Mouse (Mus musculus): Measurements from ENCODE around the gene 1700067P10Rik.

The 1700067P10Rik gene

DNA sequence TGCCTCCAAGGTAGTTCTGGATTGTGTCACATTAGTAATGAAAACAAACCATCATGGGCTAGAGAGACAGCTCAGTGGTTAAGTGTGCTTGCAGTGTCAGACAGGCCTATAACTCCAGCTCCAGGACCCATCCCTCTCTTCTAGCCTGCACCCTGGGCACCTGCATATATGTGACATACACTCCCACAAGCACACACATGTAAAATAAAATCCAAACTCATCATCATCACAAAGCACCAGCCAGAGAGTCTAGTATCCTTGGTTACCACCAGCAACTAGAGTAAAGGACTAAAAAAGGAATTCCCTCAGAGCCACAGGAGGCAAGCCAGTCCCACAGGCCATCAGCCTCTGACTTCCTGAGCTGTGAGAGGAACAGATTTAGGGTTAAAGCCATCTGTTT is at the start of gene 1700067P10Rik:
1700067P10Rik (plus strand) TSS at position 301 of the 400 bp plus-strand sequence.
- DNase-seq (ENCODE audit: low spot score) = no peak

DNA sequence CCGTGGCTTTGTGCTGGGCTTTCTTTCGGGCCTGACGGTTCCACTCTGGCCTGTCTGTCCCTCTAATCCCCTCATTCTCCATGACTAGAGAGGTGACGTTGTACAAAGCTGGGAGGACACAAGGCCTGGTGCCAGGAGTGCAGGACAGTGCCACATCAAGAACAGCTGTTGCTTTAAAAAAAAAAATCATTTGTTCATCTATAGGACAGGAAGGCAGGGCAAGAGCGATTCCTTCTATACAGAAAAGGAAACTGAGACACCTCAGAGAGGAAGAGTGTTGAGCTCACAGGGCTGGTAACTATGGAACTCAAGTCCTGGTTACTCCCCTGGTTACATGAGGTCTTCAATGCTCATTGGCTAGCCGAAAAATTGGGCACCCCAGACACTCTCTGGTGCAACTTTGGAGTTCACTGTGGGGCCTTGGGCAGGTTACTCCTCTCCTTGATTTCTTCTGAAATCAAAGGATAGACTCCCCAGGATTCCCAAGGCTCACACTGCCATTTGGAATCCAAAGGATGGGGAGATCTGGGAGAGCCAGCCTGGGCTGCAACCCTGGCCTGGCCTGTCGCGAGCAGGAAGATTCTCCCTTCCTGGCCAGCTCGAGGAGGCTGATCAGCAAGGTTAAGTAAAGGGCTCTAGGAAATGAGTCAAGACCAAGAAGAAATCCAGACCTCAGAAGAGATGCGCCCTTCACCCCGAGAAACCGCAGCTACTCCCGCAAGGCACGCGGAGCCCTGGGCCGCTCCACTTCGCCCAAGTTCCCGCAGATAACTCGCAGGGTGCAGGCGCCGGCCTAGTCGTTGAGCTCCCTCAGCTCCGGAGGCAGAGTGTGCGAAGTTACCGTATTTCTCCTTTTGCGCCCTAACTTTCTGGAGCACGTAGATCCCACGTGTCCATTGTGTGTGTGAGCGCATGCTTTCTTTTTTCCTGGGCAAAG is 47.5 kb upstream of the 1700067P10Rik start:
- no peak for DNase-seq (ENCODE audit: low spot score)

DNA sequence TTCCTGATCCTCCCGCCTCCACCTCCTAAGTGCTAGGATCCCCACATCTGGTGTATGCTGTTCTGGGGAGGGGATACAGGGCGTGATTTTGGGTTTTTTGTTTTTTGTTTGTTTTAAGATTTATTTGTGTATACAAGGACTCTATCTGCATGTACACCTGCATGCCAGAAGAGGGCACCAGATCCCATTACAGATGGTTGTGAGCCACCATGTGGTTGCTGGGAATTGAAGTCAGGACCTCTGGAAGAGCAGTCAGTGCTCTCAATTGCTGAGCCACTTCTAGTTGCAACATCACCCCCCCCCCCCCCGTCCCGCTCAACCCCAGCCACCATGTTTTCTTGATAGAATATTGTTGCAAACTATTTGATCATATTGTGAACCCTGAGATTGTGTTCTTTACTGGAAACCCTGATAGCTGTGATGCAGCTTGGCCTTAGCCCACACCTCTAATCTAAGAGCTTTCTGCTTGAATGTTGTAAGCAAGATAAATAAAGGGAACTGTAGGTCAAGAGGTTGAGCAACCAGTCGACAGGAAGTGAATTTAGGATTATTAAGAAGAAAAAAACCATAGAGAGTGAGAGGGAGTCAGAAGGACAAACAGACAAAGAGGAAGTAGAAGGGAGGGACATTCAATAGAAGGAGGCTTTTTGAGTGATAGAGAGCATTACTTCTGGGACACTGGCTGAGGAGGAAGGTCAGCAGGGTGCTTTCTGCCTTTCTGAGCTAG is 45.8 kb upstream of the 1700067P10Rik start:
- DNase-seq (ENCODE audit: low spot score) = no peak

DNA sequence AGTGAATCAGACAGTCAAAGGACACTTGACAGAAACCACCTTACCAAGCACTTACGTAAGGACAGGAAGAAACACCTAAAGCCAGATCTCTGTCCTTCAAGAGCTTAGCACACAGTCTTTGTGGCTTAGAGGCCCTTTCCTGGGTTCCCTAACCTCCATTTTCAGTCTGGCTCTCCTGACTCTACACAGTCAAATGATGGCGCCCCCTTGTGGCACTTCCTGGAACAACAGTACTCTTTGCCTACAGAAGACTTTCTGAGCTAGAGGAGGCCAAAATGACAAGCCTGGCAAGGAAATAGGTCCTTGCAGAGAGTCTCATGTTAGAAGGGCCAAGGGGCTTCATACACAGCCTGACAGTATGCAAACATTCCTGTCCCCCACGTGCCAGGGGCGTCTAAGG is 43.5 kb upstream of the 1700067P10Rik start:
- DNase-seq (ENCODE audit: low spot score) = no peak

DNA sequence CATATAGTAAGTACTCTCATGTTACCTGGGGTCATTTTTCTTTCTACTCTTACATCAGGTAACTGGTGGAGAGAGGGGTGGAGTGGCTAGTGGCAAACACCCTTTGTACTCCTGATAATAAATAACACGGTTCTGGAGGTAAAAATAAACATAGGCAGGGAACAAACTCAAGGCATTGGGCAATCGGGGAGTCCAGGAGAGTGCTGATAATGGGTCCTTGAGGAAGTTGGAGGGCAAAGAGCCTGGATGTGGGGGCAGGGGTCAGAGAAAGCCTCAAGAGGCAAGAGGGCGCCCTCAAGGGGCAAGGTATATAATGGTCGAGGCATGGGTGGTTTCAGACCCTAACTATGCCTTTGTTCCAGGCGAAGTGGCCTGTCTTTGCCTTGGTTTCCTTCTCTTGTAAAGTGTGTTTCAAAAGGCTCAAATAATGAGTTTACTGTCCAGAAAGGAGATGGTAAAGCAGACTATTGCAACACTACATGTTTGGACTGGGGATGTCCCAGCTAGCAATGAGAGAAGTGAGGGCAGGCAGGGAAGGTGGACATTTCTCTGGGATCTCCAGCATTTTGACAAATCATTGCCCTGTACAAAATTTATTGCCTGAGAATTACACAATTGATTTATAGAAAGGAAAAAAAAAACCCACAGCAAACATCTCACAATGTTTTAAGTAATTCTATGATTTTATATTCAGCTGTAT is 37.3 kb upstream of the 1700067P10Rik start:
- DNase-seq (ENCODE audit: low spot score) = no peak

DNA sequence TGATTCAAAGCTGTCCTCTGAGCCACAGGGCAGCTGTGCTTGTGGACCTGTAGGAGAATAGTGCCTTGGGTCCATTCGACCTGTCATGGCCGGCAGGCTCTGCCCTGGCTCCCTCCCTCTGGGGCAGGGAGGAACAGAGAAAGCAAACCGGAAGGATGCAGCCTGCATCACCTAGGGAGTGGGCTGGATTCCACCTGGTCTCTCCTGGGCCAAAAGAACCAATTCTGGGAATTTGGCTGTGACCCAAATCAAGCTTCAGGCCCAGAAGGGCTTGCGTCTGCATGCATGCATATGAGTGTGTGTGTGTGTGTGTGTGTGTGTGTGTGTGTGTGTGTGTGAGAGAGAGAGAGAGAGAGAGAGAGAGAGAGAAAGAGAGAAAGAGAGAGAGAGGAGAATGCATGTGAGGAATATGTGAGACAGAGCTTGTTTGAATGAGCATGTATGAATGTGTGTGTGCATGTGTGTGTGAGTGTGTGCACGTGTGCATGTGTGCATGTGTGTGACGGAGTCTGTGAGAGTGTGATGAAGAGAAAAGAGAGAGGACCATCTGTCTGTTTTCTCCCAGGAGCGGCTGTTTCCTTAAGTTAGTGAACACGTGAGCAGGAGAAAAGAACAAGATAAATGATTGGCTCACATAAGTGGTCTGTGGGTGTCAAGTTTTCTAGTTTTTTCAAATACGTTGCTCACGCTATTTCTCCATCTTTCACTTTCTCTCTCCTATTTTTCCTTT is 36.6 kb upstream of the 1700067P10Rik start:
- no peak for DNase-seq (ENCODE audit: low spot score)

DNA sequence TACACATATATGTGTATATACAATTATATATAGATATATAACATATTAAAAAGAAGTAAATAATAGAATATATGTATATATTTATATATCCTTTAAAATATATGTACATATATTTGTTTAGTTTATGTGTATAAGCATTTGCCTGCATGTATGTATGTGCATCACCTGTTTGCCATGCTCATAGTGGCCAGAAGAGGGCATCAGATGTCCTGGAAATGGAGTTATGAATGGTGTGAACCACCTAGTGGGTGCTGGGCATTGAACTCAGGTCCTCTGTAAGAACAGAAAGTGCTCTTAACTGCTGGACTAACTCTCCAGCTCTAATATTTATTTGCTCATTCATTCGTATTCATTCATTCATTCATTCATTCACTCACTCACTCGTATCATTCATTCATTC is 35.5 kb upstream of the 1700067P10Rik start:
- no peak for DNase-seq (ENCODE audit: low spot score)

DNA sequence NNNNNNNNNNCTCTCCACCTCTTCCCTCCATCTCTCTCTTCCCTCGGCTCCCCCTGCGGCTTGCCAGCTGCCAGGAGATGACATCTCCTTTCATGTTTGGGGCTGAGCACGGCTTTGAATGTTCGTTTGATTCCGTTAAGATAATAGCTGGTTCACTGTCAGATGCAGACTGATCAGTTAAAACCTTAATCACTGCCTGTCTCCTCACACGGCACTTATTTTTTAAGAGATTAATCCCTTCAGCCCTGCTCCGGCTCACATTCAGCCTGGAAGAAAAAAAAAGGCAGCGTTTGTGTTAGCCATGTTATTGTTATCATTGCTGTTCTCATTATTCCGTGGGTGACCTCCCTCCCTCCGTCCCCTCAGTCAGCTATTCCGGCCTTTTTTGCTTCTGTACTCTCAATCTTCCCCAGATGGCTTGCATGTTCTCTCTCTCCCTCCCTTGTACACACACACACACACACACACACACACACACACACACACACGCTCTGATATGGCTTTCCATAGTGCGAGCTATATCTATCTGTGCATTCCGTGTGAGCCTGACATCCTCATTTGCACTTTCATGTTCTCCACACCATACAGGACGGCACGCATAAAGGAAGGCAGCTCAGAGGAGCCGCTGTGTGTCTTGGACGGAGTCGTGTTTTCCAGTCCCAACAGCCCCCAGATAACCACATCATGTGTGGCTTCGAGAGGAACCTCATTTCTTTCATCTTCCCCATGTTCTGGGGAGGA is 33.9 kb upstream of the 1700067P10Rik start:
- DNase-seq (ENCODE audit: low spot score) = no peak

DNA sequence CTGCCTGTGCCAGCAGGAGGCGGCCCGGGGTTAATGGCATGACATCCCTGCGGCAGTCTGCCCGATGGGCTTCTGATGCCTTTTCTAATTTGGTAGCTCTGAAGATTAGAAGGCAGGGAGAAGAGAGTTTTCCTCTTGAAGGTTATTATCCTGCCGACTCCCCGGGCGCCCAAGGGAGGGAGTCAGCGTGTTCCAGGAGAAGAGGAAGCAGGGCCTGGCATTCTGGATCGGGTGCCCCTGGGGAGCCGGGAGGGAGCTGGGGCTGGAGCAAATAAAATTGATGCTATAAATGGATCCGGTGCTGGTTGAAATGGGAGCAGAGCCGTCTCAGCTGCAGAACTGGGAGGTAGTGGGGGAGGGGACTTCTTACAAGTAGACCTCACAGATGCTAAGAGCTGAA is 31.7 kb upstream of the 1700067P10Rik start:
- no peak for DNase-seq (ENCODE audit: low spot score)

DNA sequence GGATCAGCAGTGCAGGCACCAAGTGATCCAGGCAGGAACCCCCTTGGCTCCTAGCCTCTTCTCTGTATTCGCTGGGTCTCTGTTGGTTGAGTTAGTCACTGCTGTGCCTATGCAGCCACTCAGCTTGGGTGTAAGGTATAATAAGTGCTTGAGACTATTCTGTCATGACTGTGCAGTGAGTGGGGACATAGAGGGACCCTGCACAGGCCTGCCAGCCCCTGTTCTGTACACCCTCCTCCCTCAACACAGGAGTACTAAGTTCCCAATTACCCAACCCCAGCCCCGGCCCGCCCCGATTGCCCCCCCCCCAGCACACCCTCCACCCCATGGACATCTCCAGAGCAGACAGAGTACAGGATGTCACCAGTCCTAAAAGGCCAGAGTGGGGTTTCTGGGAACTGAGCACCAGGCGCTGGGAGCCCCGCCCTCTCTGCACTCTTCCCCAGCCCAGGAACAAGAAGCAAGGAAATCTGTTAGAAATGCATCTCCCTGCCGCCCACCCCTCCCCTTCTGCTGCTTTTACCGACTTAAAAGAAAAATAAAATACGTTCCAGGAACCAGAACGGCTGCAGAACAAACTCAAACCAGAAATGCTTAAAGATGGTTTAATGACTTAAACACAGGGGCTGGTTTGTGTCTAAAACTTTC is 24.8 kb upstream of the 1700067P10Rik start:
- no peak for DNase-seq (ENCODE audit: low spot score)

DNA sequence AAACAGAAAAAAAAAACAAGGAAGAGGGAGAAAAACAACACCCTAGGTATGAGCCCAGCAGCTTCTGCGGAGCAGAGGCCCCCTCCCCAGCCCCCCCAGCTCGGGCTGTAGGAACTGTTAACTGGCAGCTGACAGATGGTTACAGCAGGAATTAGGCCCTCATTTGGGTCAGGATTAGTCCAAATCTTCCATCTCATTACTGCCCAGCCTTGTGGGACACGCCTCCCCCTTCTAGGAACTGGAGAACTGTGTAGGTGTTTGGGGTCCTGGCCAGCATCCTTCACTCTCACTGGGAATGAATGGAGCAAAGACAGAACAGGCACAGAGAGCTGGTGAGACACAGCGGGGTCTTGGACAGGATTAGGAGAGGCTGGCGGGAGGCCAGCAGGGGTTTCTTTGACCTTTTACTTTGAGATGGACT is 24.0 kb upstream of the 1700067P10Rik start:
- DNase-seq (ENCODE audit: low spot score) = no peak

DNA sequence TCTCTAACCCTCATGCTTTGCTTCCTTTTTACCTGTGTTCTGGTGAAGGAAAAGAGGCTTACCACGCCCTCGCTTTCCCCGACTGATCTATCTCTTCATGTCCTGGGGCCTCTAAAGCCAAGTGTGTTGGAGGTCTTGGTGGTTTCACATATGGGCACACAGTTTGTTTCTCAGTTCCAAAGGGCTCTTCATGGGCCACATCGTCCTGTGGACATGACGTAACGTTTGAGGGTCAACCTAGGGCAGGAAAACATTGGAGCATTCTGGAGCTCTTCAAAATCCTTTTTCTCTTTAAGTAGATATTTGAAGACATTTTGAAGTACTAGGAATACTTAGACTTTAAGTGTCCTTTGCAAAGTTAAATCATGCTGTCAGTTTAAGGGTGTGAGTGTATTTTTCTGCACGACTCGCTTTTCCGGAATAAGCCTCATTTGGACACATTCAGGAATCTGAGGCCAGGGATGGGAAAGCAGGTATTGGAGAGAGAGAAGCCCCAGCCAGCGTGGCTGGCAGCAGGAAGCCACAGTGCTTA is 22.0 kb upstream of the 1700067P10Rik start:
- no peak for DNase-seq (ENCODE audit: low spot score)

DNA sequence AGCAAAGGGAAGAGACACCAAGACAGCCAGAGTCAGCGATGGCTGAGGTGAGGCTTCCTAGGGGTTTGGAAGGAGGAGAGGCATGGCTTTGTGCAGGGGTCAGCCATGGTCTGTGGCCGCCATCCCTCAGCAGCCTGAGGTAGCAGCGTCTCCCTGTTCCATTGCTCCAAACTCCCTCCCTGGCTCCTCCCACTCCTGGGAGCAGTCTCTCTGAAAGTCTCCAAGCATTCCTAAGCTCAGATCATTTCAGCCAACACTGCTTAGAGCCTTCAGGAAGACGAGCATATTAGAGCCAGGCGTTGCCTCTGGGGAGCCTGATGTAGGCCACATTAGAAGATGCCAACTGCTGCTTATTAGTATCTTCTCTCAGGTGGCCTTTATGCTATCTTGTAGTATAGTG is 21.4 kb upstream of the 1700067P10Rik start:
- DNase-seq (ENCODE audit: low spot score) = no peak

DNA sequence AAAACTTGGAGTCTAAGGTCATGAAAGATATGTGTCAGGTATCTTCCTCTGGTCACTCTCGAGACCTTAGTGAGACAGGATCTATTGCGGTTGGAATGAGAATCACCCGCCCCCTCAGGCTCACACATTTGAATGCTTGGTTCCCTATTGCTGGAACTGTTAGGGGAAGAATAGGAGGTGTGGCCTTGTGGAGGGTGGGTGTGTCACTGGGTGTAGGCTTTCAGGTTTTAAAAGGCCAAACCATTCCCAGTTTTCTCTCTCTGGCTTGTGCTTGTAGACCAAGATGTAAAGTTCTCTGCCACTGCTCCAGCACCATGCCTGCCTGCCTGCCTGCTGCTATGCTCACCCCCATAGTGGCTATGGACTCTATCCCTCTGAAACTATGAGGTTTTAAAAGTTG is 8.5 kb upstream of the 1700067P10Rik start:
- no peak for DNase-seq (ENCODE audit: low spot score)

DNA sequence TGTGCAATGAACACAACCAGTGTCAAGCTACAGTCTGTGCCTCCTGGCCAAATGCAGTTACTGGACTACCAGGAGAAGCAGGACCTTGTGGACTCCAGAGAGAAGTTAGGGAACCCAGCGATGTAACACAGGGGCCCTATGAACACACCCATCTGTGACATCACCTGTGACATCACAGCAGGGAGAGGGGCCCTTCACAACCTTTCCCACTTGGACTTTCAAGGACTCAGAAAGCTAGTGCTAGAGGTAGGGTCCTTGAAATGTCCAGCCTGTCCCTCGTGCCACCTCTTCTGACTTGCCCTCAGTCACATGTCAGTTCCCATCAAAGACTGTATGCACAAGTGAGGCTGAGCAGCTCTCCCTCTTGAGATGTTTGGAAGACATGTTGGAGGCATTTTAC is 327 bp downstream of the 1700067P10Rik start:
- no peak for DNase-seq (ENCODE audit: low spot score)

DNA sequence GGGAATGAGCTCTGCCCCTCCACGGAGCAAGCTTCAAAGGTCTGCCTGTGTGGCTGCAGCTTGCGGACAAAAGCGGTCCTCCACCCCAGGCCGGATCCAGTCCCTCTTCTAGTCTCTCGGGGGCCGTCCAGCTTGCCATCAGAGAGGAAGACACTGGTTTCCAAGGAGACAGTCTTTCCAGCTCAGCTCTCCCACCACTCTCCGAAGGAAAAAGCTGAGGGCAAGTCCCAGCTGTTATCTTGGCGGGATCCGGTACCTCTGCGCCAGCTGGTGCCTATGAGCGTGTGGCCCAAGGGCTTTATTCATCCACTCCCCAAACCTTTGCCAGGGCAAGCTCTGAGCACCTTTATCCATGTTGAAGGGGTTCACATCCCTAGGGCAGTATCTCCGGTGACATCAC is 1.2 kb downstream of the 1700067P10Rik start:
- no peak for DNase-seq (ENCODE audit: low spot score)

DNA sequence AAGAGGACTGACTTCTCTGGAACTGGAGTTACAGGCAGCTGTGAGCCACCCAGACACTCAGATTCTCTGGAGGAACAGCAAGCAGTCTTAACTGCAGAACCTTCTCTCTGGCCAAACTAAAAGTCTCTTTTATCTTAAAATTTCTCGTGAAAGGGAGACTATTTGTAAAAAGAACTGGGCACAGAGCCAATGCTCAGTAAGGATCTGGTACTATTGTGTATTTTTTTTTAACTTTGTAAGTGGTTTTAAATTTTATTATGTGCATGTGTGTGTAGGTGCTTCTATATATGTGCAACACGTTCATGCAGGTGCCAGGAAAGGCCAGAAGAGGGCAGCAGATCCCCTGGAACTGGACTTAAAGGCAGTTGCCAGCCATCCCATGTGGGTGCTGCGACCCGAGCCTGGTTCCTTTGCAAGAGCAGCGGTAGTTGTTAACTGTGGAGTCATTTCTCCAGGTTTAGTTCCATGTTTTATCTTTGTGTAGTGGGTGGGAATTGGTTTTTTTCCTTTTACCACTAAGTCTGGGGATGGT is 4.2 kb downstream of the 1700067P10Rik start:
- no peak for DNase-seq (ENCODE audit: low spot score)

DNA sequence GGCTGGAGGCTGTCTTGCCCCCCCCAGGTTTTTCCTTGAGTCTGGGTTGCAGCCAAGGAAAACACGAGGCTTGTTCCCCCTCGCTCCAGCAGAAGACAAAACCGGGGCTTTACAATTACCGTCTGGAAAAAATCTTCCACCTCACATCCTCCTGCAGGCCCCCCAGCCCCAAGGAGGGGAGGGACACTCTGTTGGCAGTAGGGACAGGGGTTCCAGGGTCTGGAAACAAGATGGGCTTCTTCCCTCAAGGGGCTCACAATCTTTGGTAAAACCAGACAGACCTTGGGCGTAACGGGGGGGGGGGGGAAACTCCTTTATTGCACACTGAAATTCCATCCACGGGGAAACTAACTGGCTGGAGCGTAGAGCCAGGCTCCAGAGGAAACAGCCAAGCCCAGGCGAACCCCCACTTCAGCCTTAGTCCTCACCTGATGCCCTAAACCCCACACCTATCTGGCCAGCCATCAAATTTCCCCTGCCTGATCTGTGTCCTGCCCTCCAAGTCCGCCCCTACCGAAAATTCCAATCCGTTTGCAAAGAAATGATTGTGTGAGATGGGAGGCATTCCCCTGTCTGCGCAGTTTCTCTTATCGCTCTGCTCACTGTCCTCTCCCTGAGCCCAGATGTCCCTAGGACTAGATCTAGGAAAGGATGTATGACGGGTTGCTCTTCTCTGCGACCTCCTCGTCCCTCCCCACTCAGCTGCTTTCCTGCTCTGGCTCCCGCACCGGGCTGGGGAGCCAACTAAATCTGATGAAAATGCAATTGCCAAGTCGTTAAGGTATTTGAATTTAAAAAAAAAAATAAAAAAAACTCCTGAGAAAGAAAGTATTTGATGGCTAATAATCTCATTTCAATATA is 5.9 kb downstream of the 1700067P10Rik start:
- no peak for DNase-seq (ENCODE audit: low spot score)

DNA sequence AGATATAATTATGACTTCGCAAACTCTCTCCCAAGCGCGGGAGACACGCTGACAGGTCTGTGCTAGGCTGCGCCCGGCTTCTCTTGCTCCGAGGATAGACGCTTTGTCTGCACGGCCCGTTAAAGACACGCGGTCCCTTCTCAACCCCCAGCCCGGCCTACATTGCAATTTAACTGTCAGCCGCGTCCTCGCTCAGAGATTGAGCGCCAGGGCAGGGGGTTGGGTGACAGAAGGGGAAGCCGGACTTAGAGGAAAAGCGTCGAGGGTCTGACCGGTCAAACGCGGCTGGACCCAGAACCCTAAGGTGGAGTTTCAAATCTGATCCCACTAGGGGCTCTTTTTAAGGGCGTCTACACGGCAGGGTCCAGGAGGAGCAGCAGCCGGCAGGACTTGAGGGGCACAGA is 6.6 kb downstream of the 1700067P10Rik start:
- no peak for DNase-seq (ENCODE audit: low spot score)

Data from urinary bladder, postnatal 10 days (tissue).